Mouse (Mus musculus) testis, adult 2 months (tissue): Measurements from ENCODE around the gene Npc2.

Source experiments
- CTCF ChIP-seq: fragments of 200-500 bp; IDR thresholded peaks from 2 replicates; pipeline ENCODE4 v1.5.1; 2012; ENCODE audit warnings: low read depth, mild to moderate bottlenecking, inconsistent platforms, low read length, moderate library complexity; ENCODE audit not compliant: control insufficient read depth, insufficient read depth, insufficient replicate concordance
- POLR2A ChIP-seq: fragments of 200-500 bp; IDR thresholded peaks from 2 replicates; pipeline ENCODE4 v1.6.1; 2012; ENCODE audit warnings: low read depth, mild to moderate bottlenecking, inconsistent platforms, low read length, moderate library complexity; ENCODE audit not compliant: control insufficient read depth

DNA sequence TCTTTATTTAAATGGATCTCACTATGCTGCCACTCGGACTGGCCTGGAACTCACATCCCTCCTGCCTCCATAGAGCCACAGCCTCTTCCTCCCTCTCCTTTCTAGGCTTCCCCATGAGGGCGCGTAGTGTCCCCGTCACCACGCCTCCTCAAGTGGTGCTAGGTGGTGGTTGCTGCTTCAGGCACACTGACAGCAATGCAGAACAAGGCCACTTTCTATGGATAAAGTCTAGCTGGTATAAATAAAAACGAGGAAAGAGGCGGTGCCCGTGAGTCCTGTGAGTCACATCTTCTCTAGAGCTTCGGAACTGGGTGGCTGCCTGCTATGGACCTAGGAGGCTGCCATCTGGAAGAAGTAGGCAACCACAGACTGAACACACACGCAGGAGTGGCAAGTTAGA is 16.9 kb downstream of the Npc2 start:
- TF ChIP-seq CTCF (no peak), POLR2A (no peak)
